Mouse (Mus musculus) heart, adult 2 months (tissue): ENCODE results near the gene Angptl1. TPM values are rescaled to one million over a fixed set of nuclear protein-coding genes. Genes with fewer than 3 reads are reported as not detected.

Experiments used
- DNase-seq, 2 experiments: peaks; one replicate each; pipeline ENCODE4 v3.0.0; 2021
- H3K27ac ChIP-seq: fragments of 200-600 bp; 2 replicates; pipeline ENCODE4 v1.8.1; 2022
- H3K27me3 ChIP-seq: fragments of 200-500 bp; 2 replicates; pipeline ENCODE4 v1.6.1; 2012; ENCODE audit warnings: mild to moderate bottlenecking, low read length, inconsistent platforms, mixed read lengths; ENCODE audit not compliant: control insufficient read depth, insufficient read depth
- H3K36me3 ChIP-seq: fragments of 200-500 bp; 2 replicates; pipeline ENCODE4 v1.6.1; 2012; ENCODE audit warnings: low read length, inconsistent platforms; ENCODE audit not compliant: control insufficient read depth, insufficient read depth
- H3K4me1 ChIP-seq: fragments of 200-500 bp; 2 replicates; pipeline ENCODE4 v1.6.1; 2011; ENCODE audit warnings: low read length; ENCODE audit not compliant: control insufficient read depth, insufficient read depth
- H3K4me3 ChIP-seq: fragments of 200-600 bp; 2 replicates; pipeline ENCODE4 v1.8.1; 2022
- H3K79me2 ChIP-seq: fragments of 200-500 bp; replicated peaks from 2 replicates; pipeline ENCODE4 v1.6.1; 2012; ENCODE audit warnings: mild to moderate bottlenecking, inconsistent platforms, low read length, moderate library complexity, mixed read lengths; ENCODE audit not compliant: control insufficient read depth, insufficient read depth
- H3K9ac ChIP-seq: fragments of 200-500 bp; 2 replicates; pipeline ENCODE4 v1.6.1; 2012; ENCODE audit warnings: low read depth, mild to moderate bottlenecking, control low read depth, inconsistent platforms, low read length, mixed read lengths
- CTCF ChIP-seq: fragments of 200-600 bp; IDR thresholded peaks from 2 replicates; pipeline ENCODE4 v1.8.1; 2022; ENCODE audit warnings: antibody characterized with exemption, mild to moderate bottlenecking, moderate library complexity
- EP300 ChIP-seq: fragments of 200-500 bp; IDR thresholded peaks from 2 replicates; pipeline ENCODE4 v1.6.1; 2011; ENCODE audit warnings: low read depth, low read length, control low read depth; ENCODE audit not compliant: insufficient read depth
- POLR2A ChIP-seq: fragments of 200-500 bp; IDR thresholded peaks from 2 replicates; pipeline ENCODE4 v1.6.1; 2011; ENCODE audit warnings: mild to moderate bottlenecking, low read depth, low read length, control low read depth; ENCODE audit not compliant: insufficient read depth
- WGBS: fragments of 180-500 bp; shearing (Covaris S2); methylation state at CpG from one replicate; pipeline ENCODE4 v1.1.7; 2018; 5-methylcytosine and 5-hydroxymethylcytosine counted together
- intact Hi-C: fragments of 180-260 bp; cut with DNase I; formaldehyde crosslinking; loops from one replicate; pipeline ENCODE4 v1.15.1; 2025
- polyA plus RNA-seq: library from polyadenylated mRNA; depleted of rRNA; stranded (reverse); fragments of >200 nt; gene quantifications from 2 replicates; pipeline ENCODE4 v1.2.3, GENCODE M21; 2012
- total RNA-seq, 2 experiments: library from RNA; stranded (reverse); gene quantifications; 2 replicates each; pipeline ENCODE4 v1.2.3; 2021

Gene Angptl1
- total and polyA plus RNA-seq, 3 experiments: 1.2 to 3.6 (median 2.2) TPM

DNA sequence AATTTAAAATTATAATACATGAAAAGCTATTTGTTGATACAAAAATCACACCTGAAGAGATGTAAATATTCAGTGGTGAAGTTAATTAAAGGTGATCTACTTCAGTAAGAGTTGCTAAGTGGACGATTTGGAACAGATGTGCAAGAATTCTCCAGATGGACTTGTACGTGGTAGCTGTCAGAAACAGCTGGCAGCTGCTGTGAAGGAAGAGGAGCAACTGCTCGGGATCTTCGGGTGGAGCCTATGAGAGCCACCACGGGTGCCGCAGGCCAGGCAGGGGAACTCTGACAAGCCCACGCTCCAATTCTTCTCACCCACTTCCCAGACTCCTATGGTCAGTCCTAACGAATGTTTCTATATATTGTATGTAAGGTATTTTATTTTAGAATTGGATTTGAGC is 25.6 kb upstream of the Angptl1 start:
- Histone ChIP-seq H3K4me1 (no peaks in the 10 kb centered on the region), H3K9ac (no peak overlapping the region), H3K36me3 (no peaks in the 10 kb centered on the region), H3K4me3 (no peak overlapping the region), H3K79me2 (no peaks in the 10 kb centered on the region), H3K27me3 (no peaks in the 10 kb centered on the region), H3K27ac (no peak overlapping the region)
- intact Hi-C loops: no loop called here
- WGBS: 73% methylated on average over 8 of the region's 8 CpGs
- no peak for DNase-seq
- TF ChIP-seq POLR2A (no peak), CTCF (no peak)

DNA sequence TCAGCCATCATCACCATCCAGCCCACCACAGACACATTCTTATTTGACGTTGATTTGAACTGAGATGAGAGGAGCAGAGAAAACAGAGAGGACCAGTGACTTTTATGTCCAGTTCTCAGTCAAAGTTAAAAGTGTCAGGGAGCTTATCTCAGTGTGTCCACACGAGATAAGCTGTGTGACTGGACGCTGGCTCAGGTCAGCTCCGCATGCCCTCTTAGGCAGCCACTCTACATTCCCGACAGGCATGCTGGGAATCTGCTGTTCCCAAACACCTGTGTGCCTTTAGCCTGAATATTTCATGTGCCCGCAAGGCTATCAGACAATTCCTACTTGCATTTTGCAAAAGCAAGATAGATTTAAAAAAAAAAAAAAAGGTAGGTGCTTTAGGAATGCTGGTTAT is 24.9 kb upstream of the Angptl1 start:
- Histone ChIP-seq H3K36me3 (no peaks in the 10 kb centered on the region), H3K9ac (no peak overlapping the region), H3K79me2 (no peaks in the 10 kb centered on the region), H3K4me3 (no peak overlapping the region), H3K4me1 (no peaks in the 10 kb centered on the region), H3K27ac (no peak overlapping the region), H3K27me3 (no peaks in the 10 kb centered on the region)
- intact Hi-C loops: no loop called here
- TF ChIP-seq POLR2A: no peak
- no peak for TF ChIP-seq EP300
- TF ChIP-seq CTCF: no peak
- DNase-seq: no peak
- WGBS: 45% methylated on average over 6 of the region's 6 CpGs

DNA sequence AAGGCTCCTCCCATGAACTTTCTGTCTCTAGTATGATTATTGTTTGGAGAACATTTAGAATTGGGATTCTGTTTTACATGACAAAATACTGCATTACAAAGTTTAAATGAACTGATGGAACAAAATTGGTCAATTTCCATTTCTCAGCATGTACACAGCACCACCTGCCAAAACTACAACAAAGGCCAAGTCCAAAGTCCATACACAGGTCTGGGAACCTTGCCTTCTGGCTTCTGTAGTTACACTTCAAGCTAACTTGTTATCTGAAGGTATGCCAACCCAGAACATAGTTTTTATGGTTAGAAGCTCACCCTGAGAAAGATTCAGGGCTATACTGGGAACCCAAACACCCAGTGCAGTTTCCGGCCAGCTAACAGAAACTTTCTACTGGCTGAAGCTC is 19.1 kb upstream of the Angptl1 start:
- Histone ChIP-seq H3K27me3 (no peaks in the 10 kb centered on the region), H3K27ac (no peak overlapping the region), H3K4me1 (no peaks in the 10 kb centered on the region), H3K9ac (no peak overlapping the region), H3K4me3 (no peak overlapping the region), H3K36me3 (no peaks in the 10 kb centered on the region), H3K79me2 (no peaks in the 10 kb centered on the region)
- intact Hi-C loops: no loop called here
- 84% methylated on average over 1 of the region's 1 CpGs for WGBS
- no peak for TF ChIP-seq EP300
- TF ChIP-seq POLR2A: no peak
- no peak for TF ChIP-seq CTCF
- DNase-seq: no peak

DNA sequence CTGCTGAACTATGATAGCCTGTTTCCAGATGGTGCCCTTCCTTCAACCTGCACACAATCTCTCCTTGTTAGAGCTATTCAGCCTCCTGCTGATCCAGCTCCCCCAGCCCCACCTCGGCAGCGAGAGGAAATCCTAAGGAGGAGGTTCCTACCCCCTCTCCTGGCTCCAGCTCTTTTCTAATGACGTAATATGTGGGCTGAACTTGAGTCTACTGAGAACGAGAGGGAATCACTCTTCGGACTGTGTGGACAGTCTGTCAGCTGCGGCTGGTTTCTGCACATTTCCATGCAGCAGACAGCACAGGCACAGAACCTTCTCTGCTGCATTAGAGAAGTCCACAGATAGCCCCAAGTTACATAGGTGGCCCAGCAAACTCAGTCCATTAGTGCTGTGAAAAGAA is 333 bp downstream of the Angptl1 start:
- Histone ChIP-seq H3K36me3 (no peaks in the 10 kb centered on the region), H3K4me3 (peak overlapping the region; percentile 41), H3K27ac (peak overlapping the region; percentile 16; the same call in 1 of the 2 replicates)

DNA sequence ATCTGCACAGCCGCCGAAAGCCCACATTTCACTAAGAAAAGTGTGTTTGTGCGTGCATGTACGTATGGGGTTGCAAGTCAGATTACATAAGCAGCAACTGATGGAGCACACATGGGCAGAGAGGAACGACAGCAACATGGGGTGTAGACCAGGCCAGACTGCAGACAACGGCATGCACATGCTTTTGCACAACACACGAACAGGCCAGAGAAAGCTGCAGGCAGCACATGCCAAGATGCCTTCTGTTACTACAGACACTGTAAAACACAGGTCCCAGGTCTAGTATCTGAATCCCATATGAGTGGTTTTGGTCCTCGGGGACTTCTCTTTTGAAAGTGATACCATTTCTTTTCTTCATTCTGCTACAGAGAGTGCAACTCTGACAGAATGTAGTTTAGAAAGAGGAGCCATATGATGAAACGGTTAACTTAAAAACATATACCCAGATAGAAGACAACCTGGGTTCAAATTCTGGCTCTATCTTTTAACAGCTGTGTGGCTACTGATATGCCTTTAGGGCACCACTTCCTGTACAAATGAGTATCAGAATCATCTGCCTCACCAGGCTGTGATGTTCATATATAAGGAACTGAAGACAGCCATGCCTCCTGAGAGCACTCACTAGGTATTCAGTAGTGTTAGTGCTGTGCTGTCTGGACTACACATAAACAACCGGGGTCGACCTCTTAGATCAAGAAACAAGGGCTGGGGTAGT is 3.4 kb downstream of the Angptl1 start:
- no peak for TF ChIP-seq CTCF
- no peak for TF ChIP-seq EP300
- TF ChIP-seq POLR2A: no peak
- Histone ChIP-seq H3K27me3 (no peaks in the 10 kb centered on the region), H3K9ac (no peak overlapping the region), H3K27ac (no peak overlapping the region), H3K4me1 (peaks cover 3% of the 10 kb centered on the region), H3K79me2 (no peaks in the 10 kb centered on the region), H3K4me3 (no peak overlapping the region), H3K36me3 (no peaks in the 10 kb centered on the region)
- intact Hi-C loops: no loop called here
- WGBS: 82% methylated on average over 11 of the region's 11 CpGs
- no peak for DNase-seq

More for the DNA sequence above, 333 bp downstream of the Angptl1 start:
- WGBS: 11% methylated on average over 6 of the region's 6 CpGs
- peaks cover 3% of the 10 kb centered on the region for H3K4me1 ChIP-seq
- peak; percentile 50 to 55 for DNase-seq
- no peak for TF ChIP-seq EP300
- TF ChIP-seq POLR2A: peak; percentile 61; the same call in 1 of the 2 replicates
- no peaks in the 10 kb centered on the region for H3K79me2 ChIP-seq
- no peaks in the 10 kb centered on the region for H3K27me3 ChIP-seq
- H3K9ac ChIP-seq: peak overlapping the region; percentile 2
- intact Hi-C loops: no loop called here

DNA sequence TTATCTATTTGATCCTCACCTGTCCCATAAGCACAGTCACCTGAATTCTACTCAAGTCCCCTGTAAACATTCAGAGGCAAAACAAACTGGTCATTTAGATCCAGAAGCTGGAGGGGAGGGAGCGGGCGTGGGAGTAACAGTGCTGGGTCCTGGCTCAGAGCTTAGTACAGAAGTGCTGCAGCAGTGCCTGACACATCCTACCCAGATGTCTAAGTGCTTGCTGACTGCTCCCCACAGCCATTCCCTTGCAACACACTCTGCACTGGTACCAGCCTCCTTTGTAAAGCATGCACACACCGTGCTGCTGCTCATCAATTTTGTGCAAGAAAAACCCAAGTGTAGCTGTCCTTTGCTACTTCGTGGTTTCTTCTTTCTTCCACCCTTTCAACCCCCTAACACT is 8.7 kb downstream of the Angptl1 start:
- intact Hi-C loops: no loop called here
- TF ChIP-seq POLR2A (no peak), CTCF (no peak), EP300 (no peak)
- H3K4me1 ChIP-seq: peaks cover 1% of the 10 kb centered on the region; the same call in 1 of the 2 replicates
- 62% methylated on average over 4 of the region's 4 CpGs for WGBS
- no peaks in the 10 kb centered on the region for H3K36me3 ChIP-seq
- H3K79me2 ChIP-seq: no peaks in the 10 kb centered on the region
- no peaks in the 10 kb centered on the region for H3K27me3 ChIP-seq
- H3K27ac ChIP-seq: no peak overlapping the region
- no peak for DNase-seq
- H3K4me3 ChIP-seq: no peak overlapping the region
- H3K9ac ChIP-seq: no peak overlapping the region
